Mouse (Mus musculus) cortical plate, adult 2 months (tissue): Measurements from ENCODE around the gene Irgm2.
A peak's percentile ranks its signal among the peaks of the same experiment; 100 is the strongest.

Experiments used
- CTCF ChIP-seq: fragments of 200-500 bp; IDR thresholded peaks from 2 replicates; pipeline ENCODE4 v1.5.1; 2011; ENCODE audit warnings: mild to moderate bottlenecking, control low read depth, low read length; ENCODE audit not compliant: insufficient read depth; ENCODE audit errors: extremely low read depth
- POLR2A ChIP-seq: fragments of 200-500 bp; IDR thresholded peaks from 2 replicates; pipeline ENCODE4 v1.6.1; 2011; ENCODE audit warnings: mild to moderate bottlenecking, low read length, control low read depth; ENCODE audit not compliant: insufficient read depth; ENCODE audit errors: extremely low read depth

- no peak for TF ChIP-seq POLR2A
- peak; percentile 82 for TF ChIP-seq CTCF
Observed at GRCm38 (mm10) chr11:58179563-58179962, 19.9 kb upstream of the Irgm2 start.
